Comparison of ENCODE assay signal across 9 mouse cellular contexts in genomic region chr4:43672070-43672469, GRCm38 (mm10). TPM values are rescaled to one million over a fixed set of nuclear protein-coding genes. Genes with fewer than 3 reads are reported as not detected.
DNase-seq lines count a peak whose midpoint lies in the region; ATAC-seq and TF ChIP-seq lines count a peak whose summit lies in the region.
"Had no signal": no experiment of that assay in that cellular context is flagged by ENCODE, and none has a peak within 500 bp of the region (broad histone marks: within the 10 kb centered on the region; RNA-seq: fewer than 3 reads in every experiment).

No protein-coding gene starts in this region.

- intact Hi-C loops in left cerebral cortex, adult 2 months (cut with DNase I): loop anchor here (1.0 kb wide), 1 partner anchor 39 kb away; no protein-coding TSS in a partner anchor

- DNase-seq in R1 (ENCODE audit: low read depth, low spot score): peak; percentile 92
- DNase-seq in cerebellum, adult 2 months: peak; percentile 85 to 91
- peak; percentile 67 to 82 for DNase-seq in frontal cortex, postnatal 14 days (ENCODE audit: low spot score in 2 of 2)
- peak; percentile 80 for DNase-seq in hindlimb bud, embryonic 11.5 days (ENCODE audit: extremely low spot score, low read depth, low spot score)
- peak; percentile 82 for DNase-seq in left cerebral cortex, adult 2 months (ENCODE audit: extremely low spot score in 1 of 2, low spot score in 2 of 2)
- DNase-seq in right cerebral cortex, postnatal 36 days (ENCODE audit: low spot score in 2 of 2): peak; percentile 61 to 73
- peak; percentile 73 to 88 for DNase-seq in urinary bladder, postnatal 4 days (ENCODE audit: low spot score in 2 of 2)

- no peaks in the 10 kb centered on the region for H3K9me3 ChIP-seq in midbrain, embryonic 12.5 days
- H3K9me3 ChIP-seq: limb, embryonic 15.5 days had no signal

- peaks cover 30% of the 10 kb centered on the region for H3K36me3 ChIP-seq in midbrain, embryonic 12.5 days

- no peak overlapping the region for H3K27ac ChIP-seq in cerebellum, adult 2 months (ENCODE audit: insufficient read depth, low read length)
- no peak overlapping the region for H3K27ac ChIP-seq in left cerebral cortex, adult 2 months
- no peak overlapping the region for H3K27ac ChIP-seq in midbrain, embryonic 12.5 days (replicated peaks)

- WGBS in cerebellum, adult 2 months: 1% methylated on average over 2 of the region's 2 CpGs
- WGBS in midbrain, embryonic 12.5 days: 2% methylated on average over 2 of the region's 2 CpGs

- no peaks in the 10 kb centered on the region for H3K27me3 ChIP-seq in cerebellum, adult 2 months (ENCODE audit: control insufficient read depth, insufficient read depth, low read length)
- peaks cover 13% of the 10 kb centered on the region for H3K27me3 ChIP-seq in midbrain, embryonic 12.5 days
- H3K27me3 ChIP-seq: limb, embryonic 15.5 days had no signal

- H3K4me3 ChIP-seq in cerebellum, adult 2 months (replicated peaks; ENCODE audit: insufficient read depth, low read depth, low read length): no peak overlapping the region
- no peak overlapping the region for H3K4me3 ChIP-seq in left cerebral cortex, adult 2 months
- H3K4me3 ChIP-seq in midbrain, embryonic 12.5 days: no peak overlapping the region
- H3K4me3 ChIP-seq: limb, embryonic 15.5 days had no signal

- no peak overlapping the region for H3K9ac ChIP-seq in midbrain, embryonic 12.5 days (replicated peaks)
- H3K9ac ChIP-seq: limb, embryonic 15.5 days had no signal

- TF ChIP-seq CTCF in cerebellum, adult 2 months (IDR thresholded peaks at IDR 0.05; ENCODE audit: borderline replicate concordance, insufficient read depth, low read depth, low read length): peak; percentile 78
- peak; percentile 90 for TF ChIP-seq CTCF in left cerebral cortex, adult 2 months (IDR thresholded peaks at IDR 0.05)

- H3K4me1 ChIP-seq in cerebellum, adult 2 months (ENCODE audit: control insufficient read depth, insufficient read depth, low read length): peaks cover 15% of the 10 kb centered on the region
- H3K4me1 ChIP-seq in midbrain, embryonic 12.5 days: peaks cover 39% of the 10 kb centered on the region

- TF ChIP-seq POLR2A in cerebellum, adult 2 months (IDR thresholded peaks at IDR 0.05; ENCODE audit: borderline replicate concordance, insufficient read depth, low read length): no peak

- peak overlapping the region; percentile 31 for H3K4me2 ChIP-seq in midbrain, embryonic 12.5 days (replicated peaks)
- H3K4me2 ChIP-seq: limb, embryonic 15.5 days had no signal

- peak; percentile 24 for ATAC-seq in midbrain, embryonic 12.5 days (ENCODE audit: low FRiP score, low read depth)

RNA-seq across cellular contexts. Expression of gene Fam221b, which starts 3.1 kb away (rescaled TPM):
- polyA plus RNA-seq in cerebellum, adult 2 months (2012; rRNA removed): 0.77 and 1.0 TPM in 2 replicates
- 1 to 10 TPM; 1.8 to 2.2 TPM for total RNA-seq in left cerebral cortex, adult 2 months (2021)
- polyA plus RNA-seq in midbrain, embryonic 12.5 days (2016; fragmentation: Nextera tagmentation; extraction: Ambion mirVana): 2.8 and 2.9 TPM in 2 replicates

RNA-seq across cellular contexts. Expression of gene Tmem8b, which starts 3.3 kb away (rescaled TPM):
- 21.2 and 21.8 TPM in 2 replicates for polyA plus RNA-seq in cerebellum, adult 2 months (2012; rRNA removed)
- total RNA-seq in left cerebral cortex, adult 2 months (2021): 10 to 100 TPM; 63.1 to 66.2 TPM
- polyA plus RNA-seq in midbrain, embryonic 12.5 days (2016; fragmentation: Nextera tagmentation; extraction: Ambion mirVana): 11.9 and 14.7 TPM in 2 replicates

RNA-seq across cellular contexts. Expression of gene Hint2, which starts 15.8 kb away (rescaled TPM):
- 94.3 and 99.6 TPM in 2 replicates for polyA plus RNA-seq in cerebellum, adult 2 months (2012; rRNA removed)
- total RNA-seq in left cerebral cortex, adult 2 months (2021): 10 to 100 TPM; 30.9 to 33.5 TPM
- 70.6 and 71.8 TPM in 2 replicates for polyA plus RNA-seq in midbrain, embryonic 12.5 days (2016; fragmentation: Nextera tagmentation; extraction: Ambion mirVana)

RNA-seq across cellular contexts. Expression of gene Spag8, which starts 18.7 kb away (rescaled TPM):
- 3.8 and 5.7 TPM in 2 replicates for polyA plus RNA-seq in cerebellum, adult 2 months (2012; rRNA removed)
- 1 to 10 TPM in 1 of 2 experiments, under 1 TPM in 1; 0.95 to 1.6 TPM for total RNA-seq in left cerebral cortex, adult 2 months (2021)
- 3.9 TPM in 2 replicates for polyA plus RNA-seq in midbrain, embryonic 12.5 days (2016; fragmentation: Nextera tagmentation; extraction: Ambion mirVana)

RNA-seq across cellular contexts. Expression of gene Olfr70, which starts 28.5 kb away (rescaled TPM):
- polyA plus RNA-seq in cerebellum, adult 2 months (2012; rRNA removed): not detected in 2 replicates
- total RNA-seq in left cerebral cortex, adult 2 months (2021): not detected
- polyA plus RNA-seq in midbrain, embryonic 12.5 days (2016; fragmentation: Nextera tagmentation; extraction: Ambion mirVana): not detected in 2 replicates
- polyA plus RNA-seq: limb, embryonic 15.5 days had no signal
